Mouse (Mus musculus) retina, postnatal 1 day (tissue): Measurements from ENCODE around the gene Col1a1.
"Not testable (repeated sequence)": the region's sequence is repeated elsewhere in the genome, so short reads cannot be mapped to it uniquely, and the experiment has no call there.

Experiments used
- DNase-seq: peaks from one replicate; pipeline ENCODE4 v3.0.0-alpha.2; 2012

The Col1a1 gene

GRCm38 (mm10) chr11:94938296-94938695, 2.3 kb downstream of the Col1a1 start:
- DNase-seq, result no peak

DNA sequence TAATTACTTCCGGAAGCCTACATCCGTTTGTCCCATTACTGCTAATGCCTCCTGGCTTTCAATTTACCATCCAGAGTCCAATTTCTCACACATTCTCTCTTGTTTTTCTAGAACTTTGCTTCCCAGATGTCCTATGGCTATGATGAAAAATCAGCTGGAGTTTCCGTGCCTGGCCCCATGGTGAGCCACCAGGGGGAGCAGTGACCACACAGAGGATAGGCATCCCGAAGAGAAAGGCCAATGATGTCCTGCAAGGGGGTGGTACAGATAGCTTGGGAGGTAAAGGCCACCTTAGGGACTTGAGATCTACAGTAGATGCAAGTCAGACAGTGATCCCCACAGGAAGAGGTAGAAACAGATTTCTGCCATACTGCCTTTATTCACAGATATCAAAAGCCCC, 3.3 kb downstream of the Col1a1 start:
- DNase-seq, result peak; percentile 81

DNA sequence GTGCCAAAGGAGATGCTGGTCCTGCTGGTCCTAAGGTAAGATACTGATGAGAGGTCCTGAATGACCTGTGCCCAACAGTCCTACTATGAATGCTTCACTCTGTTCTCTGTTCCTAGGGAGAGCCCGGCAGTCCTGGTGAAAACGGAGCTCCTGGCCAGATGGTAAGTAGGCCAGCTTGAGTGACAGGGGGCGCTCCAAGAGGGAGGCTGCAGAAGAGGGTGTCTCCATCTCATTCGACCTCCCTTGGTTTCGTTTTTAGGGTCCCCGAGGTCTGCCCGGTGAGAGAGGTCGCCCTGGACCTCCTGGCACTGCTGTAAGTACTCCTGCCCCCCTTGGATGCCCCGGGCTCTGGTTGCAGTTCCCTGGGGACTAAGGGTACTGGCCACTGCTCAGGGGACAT, 5.1 kb downstream of the Col1a1 start:
- no peak for DNase-seq

GRCm38 (mm10) chr11:94941776-94942175, 5.8 kb downstream of the Col1a1 start:
- no peak for DNase-seq

DNA sequence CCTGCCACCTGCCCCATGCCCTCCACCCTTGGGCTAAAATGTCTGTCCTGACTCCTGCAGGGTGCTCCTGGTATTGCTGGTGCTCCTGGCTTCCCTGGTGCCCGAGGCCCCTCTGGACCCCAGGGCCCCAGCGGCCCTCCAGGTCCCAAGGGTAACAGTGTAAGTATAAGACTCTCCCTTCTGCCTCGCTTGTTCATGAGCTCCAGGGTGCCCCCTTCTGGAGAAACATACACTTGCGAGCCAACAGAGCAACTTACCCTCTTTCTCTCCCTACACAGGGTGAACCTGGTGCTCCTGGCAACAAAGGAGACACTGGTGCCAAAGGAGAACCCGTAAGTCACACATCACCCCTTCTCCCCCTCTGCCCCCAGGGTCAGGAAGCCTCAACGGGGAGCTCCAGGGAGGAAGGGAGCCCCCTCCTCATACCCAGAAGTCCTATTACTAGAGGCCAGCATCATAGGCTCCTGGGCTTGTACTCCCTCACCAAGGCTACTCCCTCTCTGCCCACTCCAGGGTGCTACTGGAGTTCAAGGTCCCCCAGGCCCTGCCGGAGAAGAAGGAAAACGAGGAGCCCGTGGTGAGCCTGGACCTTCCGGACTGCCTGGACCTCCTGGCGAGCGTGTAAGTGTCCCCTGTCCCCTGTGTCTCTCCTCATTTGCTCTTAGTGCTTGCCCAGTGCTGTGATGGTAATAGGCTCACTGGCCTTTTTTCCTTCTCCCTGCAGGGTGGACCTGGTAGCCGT, 6.4 kb downstream of the Col1a1 start:
- DNase-seq, result peak; percentile 61

GRCm38 (mm10) chr11:94943054-94943453, 7.0 kb downstream of the Col1a1 start:
- no peak for DNase-seq

- DNase-seq, result no peak
Observed at GRCm38 (mm10) chr11:94944295-94944694, 8.3 kb downstream of the Col1a1 start.

DNA sequence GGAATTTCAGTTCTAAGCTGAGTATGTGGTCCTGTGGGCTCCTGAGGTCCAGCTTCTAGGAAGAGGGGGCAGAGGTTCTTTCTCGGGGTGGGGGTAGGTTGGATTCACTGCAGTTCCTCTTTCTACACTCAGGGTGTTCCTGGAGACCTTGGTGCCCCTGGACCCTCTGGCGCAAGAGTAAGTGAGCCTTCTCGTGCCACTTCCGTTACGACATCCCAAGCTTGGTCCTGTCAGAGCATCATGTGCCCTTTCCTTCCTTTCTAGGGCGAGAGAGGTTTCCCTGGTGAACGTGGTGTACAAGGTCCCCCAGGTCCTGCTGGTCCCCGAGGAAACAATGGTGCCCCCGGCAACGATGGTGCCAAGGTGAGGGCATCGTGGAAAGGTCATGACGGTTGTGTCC, 9.2 kb downstream of the Col1a1 start:
- no peak for DNase-seq

GRCm38 (mm10) chr11:94952169-94952568, 16.1 kb downstream of the Col1a1 start:
- DNase-seq, result no peak

DNA sequence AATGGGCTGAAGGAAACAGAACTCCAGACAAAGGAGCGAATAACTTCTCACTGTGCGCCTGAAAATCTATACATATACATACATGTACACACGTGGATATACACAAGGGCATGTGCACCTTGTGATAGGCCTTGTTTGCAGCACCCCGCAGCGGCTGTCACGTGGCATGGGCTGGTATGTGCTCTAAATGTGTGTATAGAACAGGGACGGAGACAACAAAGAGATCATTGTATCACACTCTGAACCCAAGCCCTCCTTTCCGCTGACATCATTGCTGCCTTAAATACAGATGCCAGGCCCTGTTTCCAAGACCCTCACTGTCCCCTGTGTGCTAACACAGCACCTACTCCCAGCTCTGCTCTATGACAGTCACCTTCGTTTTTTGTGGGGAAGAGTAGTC, 19.1 kb downstream of the Col1a1 start:
- DNase-seq, result peak; percentile 87

DNA sequence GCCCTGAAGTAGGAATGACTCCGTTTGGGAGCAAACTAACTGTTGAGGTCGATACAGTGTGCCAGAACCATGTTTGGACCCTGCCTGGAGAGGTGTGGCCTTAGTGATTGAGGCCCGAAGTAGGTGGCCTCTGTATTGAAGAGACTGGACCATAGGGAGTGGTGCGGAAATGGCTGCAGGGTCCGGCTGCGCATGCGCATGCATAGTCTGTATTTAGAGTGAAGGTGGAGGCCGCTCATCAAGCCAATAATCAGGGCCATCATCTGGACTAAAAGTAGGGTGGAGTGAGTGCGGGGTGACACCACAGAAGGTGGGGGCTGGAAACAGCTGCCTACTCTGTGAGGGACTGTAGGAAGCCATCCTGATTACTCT, 21.7 kb downstream of the Col1a1 start:
- DNase-seq, result no peak

GRCm38 (mm10) chr11:94958065-94958858, 22.2 kb downstream of the Col1a1 start:
- DNase-seq, result peak; percentile 58

DNA sequence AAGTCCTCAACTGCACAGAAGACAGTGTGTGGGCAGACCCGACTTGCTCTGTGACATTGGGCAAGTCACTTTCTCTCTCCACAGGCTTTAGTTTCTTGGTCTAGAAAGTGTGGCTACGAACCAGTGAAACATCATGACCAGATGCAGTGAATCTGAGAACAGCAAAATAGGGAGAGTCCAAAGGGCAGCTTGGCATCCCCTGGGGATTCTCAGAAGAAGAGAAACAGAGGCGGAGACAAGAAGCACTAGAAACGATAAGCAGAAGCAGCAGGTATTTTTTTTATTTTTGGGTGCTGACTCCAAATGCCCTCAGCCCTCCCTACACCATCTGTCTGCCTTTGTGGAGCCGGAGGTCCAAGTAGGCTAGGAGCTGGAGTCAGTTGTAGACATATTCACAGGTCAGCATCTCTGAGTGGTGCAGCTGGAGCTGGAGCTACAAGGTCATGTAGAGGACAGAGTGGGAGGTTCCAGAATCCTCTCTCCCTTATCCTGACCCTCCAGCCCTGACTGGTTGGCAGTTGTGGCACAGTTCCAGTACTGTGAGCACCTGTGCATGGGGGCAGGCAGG, 26.6 kb downstream of the Col1a1 start:
- DNase-seq, result no peak

- no peak for DNase-seq
Observed at GRCm38 (mm10) chr11:94967419-94967818, 31.4 kb downstream of the Col1a1 start, which contains the start of gene Hils1. Gene Hils1 (plus strand): TSS chr11:94967593.

DNA sequence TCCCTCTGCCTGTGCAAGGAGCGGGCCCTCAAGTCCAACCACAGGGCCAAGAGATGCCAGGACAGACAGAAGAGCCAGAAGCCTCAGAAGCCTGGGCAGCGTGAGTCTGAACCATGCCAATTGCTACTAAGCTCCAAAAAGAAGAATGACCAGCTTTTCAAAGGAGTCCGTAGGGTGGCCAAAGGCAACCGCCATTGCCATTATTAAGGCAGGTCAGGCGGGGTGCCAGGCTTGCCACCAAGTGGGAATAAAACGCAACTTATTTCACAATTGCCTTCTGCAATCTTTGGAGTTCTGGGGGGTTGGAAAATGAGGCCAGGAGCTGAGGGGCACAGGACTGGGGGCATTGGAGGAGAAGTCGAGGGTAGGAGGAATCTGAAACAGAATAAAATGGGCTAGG, 32.2 kb downstream of the Col1a1 start:
- no peak for DNase-seq

DNA sequence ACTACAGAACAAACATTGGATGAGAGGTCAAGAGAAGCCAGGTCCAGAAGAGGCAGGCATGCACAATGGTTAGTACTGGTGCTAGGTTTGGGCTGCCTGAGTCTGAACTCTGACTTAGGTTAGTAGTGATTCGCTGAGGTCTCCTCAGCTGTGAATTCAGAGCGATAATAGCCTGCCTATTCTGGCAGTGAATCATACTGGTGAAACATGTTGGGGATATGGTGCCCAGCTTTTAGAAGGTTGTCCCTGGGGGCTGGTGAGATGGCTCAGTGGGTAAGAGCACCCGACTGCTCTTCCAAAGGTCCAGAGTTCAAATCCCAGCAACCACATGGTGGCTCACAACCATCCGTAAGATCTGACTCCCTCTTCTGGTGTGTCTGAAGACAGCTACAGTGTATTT, 33.7 kb downstream of the Col1a1 start:
- not testable (repeated sequence) for DNase-seq

GRCm38 (mm10) chr11:94970210-94970943, 34.4 kb downstream of the Col1a1 start:
- DNase-seq, result peak; percentile 86

DNA sequence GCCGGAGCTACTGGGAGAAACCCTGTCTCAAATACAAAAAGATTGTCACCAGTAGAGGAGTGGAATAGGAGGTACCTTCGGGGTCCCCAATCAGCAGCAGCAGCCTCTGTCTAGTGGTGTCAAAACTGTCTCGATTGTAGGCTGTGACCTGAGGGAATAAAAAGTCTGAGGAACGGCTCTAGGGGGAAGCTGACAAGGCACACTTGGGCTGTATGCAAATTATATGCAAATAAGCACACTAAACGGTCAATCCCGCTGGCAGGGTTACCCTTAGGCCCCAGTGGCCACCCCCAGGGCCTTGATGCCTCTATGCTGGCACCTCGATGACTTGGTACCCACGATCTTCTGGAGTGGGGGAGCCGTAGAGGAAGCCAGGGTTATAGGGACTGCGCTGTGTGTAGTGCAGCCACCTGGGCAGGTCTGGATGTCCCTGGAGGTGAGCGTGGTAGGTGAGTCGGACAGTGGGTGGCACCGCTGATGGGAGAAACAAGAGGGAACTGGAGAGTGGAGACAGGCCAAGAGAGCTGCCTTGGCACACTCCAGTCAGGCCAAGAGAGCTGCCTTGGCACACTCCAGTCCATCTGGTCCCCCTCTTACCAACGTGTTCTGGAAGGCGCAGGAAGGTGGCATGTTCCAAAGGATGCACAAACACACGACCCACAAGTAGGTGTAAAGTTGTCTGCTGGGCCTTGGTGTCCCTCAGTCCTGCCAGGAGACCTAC, 36.0 kb downstream of the Col1a1 start:
- DNase-seq, result no peak

GRCm38 (mm10) chr11:94972887-94973286, 36.9 kb downstream of the Col1a1 start:
- no peak for DNase-seq

GRCm38 (mm10) chr11:94973313-94973712, 37.3 kb downstream of the Col1a1 start:
- peak; percentile 63 for DNase-seq

DNA sequence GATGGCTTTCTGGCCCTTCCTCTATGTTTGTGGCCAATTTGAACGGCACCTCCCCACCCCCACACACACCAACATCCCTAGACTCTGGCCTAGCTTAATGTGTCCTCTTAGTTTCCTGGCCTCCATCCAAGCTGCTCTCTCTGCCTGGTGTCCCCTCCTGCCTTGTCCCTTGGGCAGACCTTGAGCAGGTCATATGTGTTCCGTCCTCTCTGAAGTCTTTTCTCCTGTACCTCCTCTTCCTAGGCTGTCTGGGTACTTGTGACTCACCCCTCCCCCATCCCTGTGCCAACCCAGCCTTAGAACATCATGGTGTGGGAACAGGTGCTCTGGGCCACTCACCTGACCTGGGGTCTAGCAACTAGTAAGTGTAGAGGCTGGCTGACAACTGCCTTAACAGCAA, 38.9 kb downstream of the Col1a1 start:
- no peak for DNase-seq

DNA sequence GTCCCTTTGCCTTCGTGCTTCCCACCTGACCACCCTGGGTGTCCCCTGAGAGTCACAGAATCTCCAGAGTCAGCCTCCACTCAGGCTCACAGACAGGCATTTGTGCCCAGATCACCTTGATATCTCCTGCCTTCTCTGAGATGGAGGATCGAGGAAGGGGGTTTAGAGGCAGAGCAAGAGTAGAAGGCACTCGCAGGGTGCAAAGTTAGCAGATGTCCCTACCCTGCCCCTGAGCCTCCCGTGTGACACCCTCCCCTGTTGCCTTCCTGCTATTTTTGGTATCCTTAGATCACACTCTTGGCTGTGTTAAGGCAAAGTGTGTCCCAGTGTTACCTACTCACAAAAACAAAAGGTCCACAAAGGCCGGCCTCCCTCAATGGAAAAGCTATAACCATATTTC, 40.2 kb downstream of the Col1a1 start, which contains the start of gene Sgca:
Sgca (minus strand) TSS at position 129 of the 400 bp plus-strand sequence.
- DNase-seq, result no peak
